Mouse (Mus musculus) forebrain, embryonic 10.5 days (tissue): ENCODE measurements around the gene C1qtnf5. TPM values are rescaled to one million over a fixed set of nuclear protein-coding genes. Genes with fewer than 3 reads are reported as not detected.

Experiments used
- polyA plus RNA-seq: library from polyadenylated mRNA; unstranded; fragments of >200 nt; fragmentation: Nextera tagmentation; extraction: Ambion mirVana; gene quantifications from 2 replicates; pipeline ENCODE4 v1.2.1, GENCODE M21; 2016

C1qtnf5 gene
- polyA plus RNA-seq, 1 experiment from 2014 or later = not detected

Other genes starting within 250 kb of the C1qtnf5 start
- gene Thy1, start 63.9 kb upstream of the C1qtnf5 start, polyA plus RNA-seq = not detected in 2 replicates
- gene Usp2, start 40.2 kb upstream of the C1qtnf5 start, polyA plus RNA-seq = 12.7 and 12.9 TPM in 2 replicates
- 0.15 and 0.26 TPM in 2 replicates for gene Mfrp, start 5.5 kb upstream of the C1qtnf5 start, polyA plus RNA-seq
- 0.06 and 0.36 TPM in 2 replicates for gene Gm49380, start 6.3 kb downstream of the C1qtnf5 start, polyA plus RNA-seq
- 79.5 and 81.5 TPM in 2 replicates for gene Rnf26, start 6.3 kb downstream of the C1qtnf5 start, polyA plus RNA-seq
- 10.1 and 11.4 TPM in 2 replicates for gene Mcam, start 27.2 kb downstream of the C1qtnf5 start, polyA plus RNA-seq
- gene Cbl, start 126.8 kb downstream of the C1qtnf5 start, polyA plus RNA-seq = 21.3 and 23.8 TPM in 2 replicates
- gene Ccdc153, start 133.4 kb downstream of the C1qtnf5 start, polyA plus RNA-seq = not detected in 2 replicates
- 0.06 TPM in 1 of 2 replicates, not detected in the other for gene Pdzd3, start 144.2 kb downstream of the C1qtnf5 start, polyA plus RNA-seq
- 2.8 and 2.9 TPM in 2 replicates for gene Nlrx1, start 161.4 kb downstream of the C1qtnf5 start, polyA plus RNA-seq
- gene Abcg4, start 181.4 kb downstream of the C1qtnf5 start, polyA plus RNA-seq = 5.3 and 7.2 TPM in 2 replicates
- 32.8 and 33.0 TPM in 2 replicates for gene Hinfp, start 198.4 kb downstream of the C1qtnf5 start, polyA plus RNA-seq
- 8.3 and 8.7 TPM in 2 replicates for gene C2cd2l, start 213.0 kb downstream of the C1qtnf5 start, polyA plus RNA-seq
- 48.0 and 49.3 TPM in 2 replicates for gene Dpagt1, start 218.8 kb downstream of the C1qtnf5 start, polyA plus RNA-seq
- gene H2afx, start 227.4 kb downstream of the C1qtnf5 start, polyA plus RNA-seq = 524 and 528 TPM in 2 replicates
- gene Hmbs, start 237.0 kb downstream of the C1qtnf5 start, polyA plus RNA-seq = 196 and 210 TPM in 2 replicates